Comparison of ENCODE assay signal across 9 mouse cellular contexts in the genomic region with DNA sequence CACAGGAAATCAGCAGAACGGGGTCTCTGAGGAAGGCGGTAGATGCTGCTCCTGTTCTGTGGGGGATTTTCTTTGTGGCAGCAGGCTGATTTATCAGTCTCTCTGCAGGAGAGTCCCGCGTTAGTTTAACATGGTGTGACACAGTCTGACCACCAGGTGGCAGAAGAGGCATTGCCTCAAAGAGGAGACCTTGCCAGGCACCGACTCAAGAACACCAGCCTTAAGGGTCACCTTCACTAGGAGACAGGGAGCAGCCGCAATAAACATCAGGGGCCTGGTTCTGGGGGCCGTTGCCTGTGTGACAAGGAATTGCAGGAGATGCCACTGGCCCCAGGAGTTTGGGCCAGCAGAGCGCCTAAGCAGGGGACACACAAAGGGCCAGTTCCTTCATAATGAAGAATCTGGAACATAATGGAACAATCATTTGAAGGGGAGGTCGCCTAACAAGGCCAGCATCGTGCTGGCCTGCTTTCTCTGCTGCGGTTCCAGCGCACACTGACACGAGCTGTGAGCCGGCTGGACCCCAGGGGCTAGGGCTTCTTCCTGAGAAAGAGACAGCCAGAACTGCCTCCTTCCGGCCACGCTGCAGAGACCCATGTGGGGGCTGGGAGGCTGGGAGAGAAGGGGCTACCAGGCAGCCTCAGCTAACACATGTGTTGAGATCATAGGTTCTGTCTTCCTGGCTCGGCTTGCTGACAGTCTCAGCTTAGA. TPM values are rescaled to one million over a fixed set of nuclear protein-coding genes. Genes with fewer than 3 reads are reported as not detected.
DNase-seq lines count a peak whose midpoint lies in the region; ATAC-seq lines count a peak whose summit lies in the region.
"Had no signal": no experiment of that assay in that cellular context is flagged by ENCODE, and none has a peak within 500 bp of the region (broad histone marks: within the 10 kb centered on the region; RNA-seq: fewer than 3 reads in every experiment).

No protein-coding gene starts in this region.

- no peaks in the 10 kb centered on the region for H3K36me3 ChIP-seq in heart, embryonic 14.5 days (ENCODE audit: control insufficient read depth, insufficient read depth, low read length)
- no peaks in the 10 kb centered on the region for H3K36me3 ChIP-seq in liver, embryonic 11.5 days (ENCODE audit: control insufficient read depth, insufficient read depth, low read length)
- H3K36me3 ChIP-seq in neural tube, embryonic 11.5 days (ENCODE audit: control insufficient read depth, insufficient read depth, low read length), result no peaks in the 10 kb centered on the region
- no peaks in the 10 kb centered on the region for H3K36me3 ChIP-seq in stomach, embryonic 16.5 days (ENCODE audit: control insufficient read depth, insufficient read depth, low read length)

- H3K9ac ChIP-seq in heart, embryonic 14.5 days (ENCODE audit: low read length), result peak overlapping the region; percentile 63
- no peak overlapping the region for H3K9ac ChIP-seq in liver, embryonic 11.5 days (ENCODE audit: low read depth, low read length)
- peak overlapping the region; percentile 11 for H3K9ac ChIP-seq in neural tube, embryonic 11.5 days (ENCODE audit: low read length)
- peak overlapping the region; percentile 61 for H3K9ac ChIP-seq in stomach, embryonic 16.5 days (ENCODE audit: low read length)

- no peak overlapping the region for H3K4me3 ChIP-seq in heart, embryonic 14.5 days (ENCODE audit: control insufficient read depth in 1 of 2, insufficient read depth in 1 of 2, low read depth in 1 of 2, low read length in 2 of 2)
- no peak overlapping the region for H3K4me3 ChIP-seq in liver, embryonic 11.5 days (ENCODE audit: low read depth, low read length)
- H3K4me3 ChIP-seq in neural tube, embryonic 11.5 days (ENCODE audit: low read depth, low read length), result no peak overlapping the region
- H3K4me3 ChIP-seq in stomach, embryonic 16.5 days (replicated peaks; ENCODE audit: low read length), result no peak overlapping the region
- H3K4me3 ChIP-seq: erythroblast, embryonic 14.5 days had no signal

- peak overlapping the region; percentile 87 to 92 for H3K27ac ChIP-seq in heart, embryonic 14.5 days (replicated peaks in 1 of 2; ENCODE audit: control insufficient read depth in 1 of 2, insufficient read depth in 1 of 2, low read depth in 2 of 2, low read length in 2 of 2)
- peak overlapping the region; percentile 54 for H3K27ac ChIP-seq in liver, embryonic 11.5 days (ENCODE audit: low read depth, low read length)
- no peak overlapping the region for H3K27ac ChIP-seq in neural tube, embryonic 11.5 days (ENCODE audit: low read depth, low read length)
- peak overlapping the region; percentile 89 for H3K27ac ChIP-seq in stomach, embryonic 16.5 days (ENCODE audit: low read length)

- H3K4me1 ChIP-seq in heart, embryonic 14.5 days (ENCODE audit: control insufficient read depth in 2 of 2, insufficient read depth in 2 of 2, low read length in 2 of 2), result peaks cover 10 to 11% of the 10 kb centered on the region in 2 experiments
- peaks cover 6% of the 10 kb centered on the region; the same call in 1 of the 2 replicates for H3K4me1 ChIP-seq in liver, embryonic 11.5 days (replicated peaks; ENCODE audit: control insufficient read depth, insufficient read depth, low read length)
- 0 out of 2 replicates have a peak, but pooled peaks cover 2% of the 10 kb centered on the region for H3K4me1 ChIP-seq in neural tube, embryonic 11.5 days (ENCODE audit: control insufficient read depth, insufficient read depth, low read length)
- peaks cover 11% of the 10 kb centered on the region for H3K4me1 ChIP-seq in stomach, embryonic 16.5 days (ENCODE audit: control insufficient read depth, insufficient read depth, low read length)

- peak; percentile 92 for DNase-seq in CD4-positive, CD25-positive, alpha-beta regulatory T cell, adult 2 months (ENCODE audit: low read depth, low spot score)
- DNase-seq in brain, embryonic 18.5 days (ENCODE audit: low read depth, low spot score), result peak; percentile 81
- peak; percentile 61 for DNase-seq in fibroblast of lung, adult 2 months (ENCODE audit: low read depth)
- DNase-seq in kidney, postnatal 10 days, result peak; percentile 91
- peak; percentile 74 for DNase-seq in liver, embryonic 11.5 days (ENCODE audit: low spot score)
- peak; percentile 82 for DNase-seq in neural tube, embryonic 11.5 days (ENCODE audit: low spot score)

- WGBS in heart, embryonic 14.5 days, result 11% methylated on average over 17 of the region's 17 CpGs
- WGBS in liver, embryonic 11.5 days, result 19% methylated on average over 17 of the region's 17 CpGs
- WGBS in neural tube, embryonic 11.5 days, result 18% methylated on average over 17 of the region's 17 CpGs
- WGBS in stomach, embryonic 16.5 days, result 11% methylated on average over 17 of the region's 17 CpGs

- H3K27me3 ChIP-seq in heart, embryonic 14.5 days (ENCODE audit: control insufficient read depth, insufficient read depth, low read length), result 0 out of 2 replicates have a peak, but pooled peaks cover 3% of the 10 kb centered on the region
- no peaks in the 10 kb centered on the region for H3K27me3 ChIP-seq in liver, embryonic 11.5 days (replicated peaks; ENCODE audit: control insufficient read depth, insufficient read depth, low read length)
- no peaks in the 10 kb centered on the region for H3K27me3 ChIP-seq in neural tube, embryonic 11.5 days (ENCODE audit: control insufficient read depth, insufficient read depth, low read length)
- no peaks in the 10 kb centered on the region for H3K27me3 ChIP-seq in stomach, embryonic 16.5 days (ENCODE audit: control insufficient read depth, insufficient read depth, low read length)

- ATAC-seq in heart, embryonic 14.5 days (ENCODE audit: insufficient number of reproducible peaks, insufficient read depth, low FRiP score, low read depth), result no peak; the same call in 1 of the 2 replicates
- 0 out of 2 replicates have a peak, but pooled peaks have one; percentile 20 for ATAC-seq in liver, embryonic 11.5 days (replicated peaks; ENCODE audit: low FRiP score)
- peak; percentile 81 for ATAC-seq in neural tube, embryonic 11.5 days (ENCODE audit: insufficient read depth, low FRiP score, low TSS enrichment)
- peak; percentile 73 for ATAC-seq in stomach, embryonic 16.5 days (ENCODE audit: insufficient read depth, low FRiP score)

- H3K9me3 ChIP-seq in heart, embryonic 14.5 days (ENCODE audit: control insufficient read depth, low read length), result no peaks in the 10 kb centered on the region
- H3K9me3 ChIP-seq in liver, embryonic 11.5 days (ENCODE audit: control insufficient read depth, low read length), result no peaks in the 10 kb centered on the region
- no peaks in the 10 kb centered on the region for H3K9me3 ChIP-seq in neural tube, embryonic 11.5 days (ENCODE audit: control insufficient read depth, low read length)
- H3K9me3 ChIP-seq in stomach, embryonic 16.5 days (replicated peaks; ENCODE audit: control insufficient read depth, low read length), result no peaks in the 10 kb centered on the region

- H3K4me2 ChIP-seq in heart, embryonic 14.5 days (ENCODE audit: low read length), result peak overlapping the region; percentile 34
- peak overlapping the region; percentile 19; the same call in 1 of the 2 replicates for H3K4me2 ChIP-seq in liver, embryonic 11.5 days
- no peak overlapping the region for H3K4me2 ChIP-seq in neural tube, embryonic 11.5 days (ENCODE audit: low read depth)
- H3K4me2 ChIP-seq in stomach, embryonic 16.5 days (ENCODE audit: low read depth, low read length), result peak overlapping the region; percentile 34

RNA-seq across cellular contexts. Expression of a gene that starts 8.1 kb away (rescaled TPM):
- not detected in 2 replicates for polyA plus RNA-seq in heart, embryonic 14.5 days (2014; fragmentation: Nextera tagmentation; extraction: Ambion mirVana)
- polyA plus RNA-seq in liver, embryonic 11.5 days (2014; fragmentation: Nextera tagmentation; extraction: Ambion mirVana), result not detected in 2 replicates
- polyA plus RNA-seq in neural tube, embryonic 11.5 days (2014; fragmentation: Nextera tagmentation; extraction: Ambion mirVana), result not detected in 2 replicates
- 0.13 and 0.62 TPM in 2 replicates for polyA plus RNA-seq in stomach, embryonic 16.5 days (2015; fragmentation: Nextera tagmentation; extraction: Ambion mirVana)
- polyA plus RNA-seq: erythroblast, embryonic 14.5 days had no signal

RNA-seq across cellular contexts. Expression of a gene that starts 27.0 kb away (rescaled TPM):
- 96.5 and 112 TPM in 2 replicates for polyA plus RNA-seq in heart, embryonic 14.5 days (2014; fragmentation: Nextera tagmentation; extraction: Ambion mirVana)
- 188 and 210 TPM in 2 replicates for polyA plus RNA-seq in liver, embryonic 11.5 days (2014; fragmentation: Nextera tagmentation; extraction: Ambion mirVana)
- 196 and 205 TPM in 2 replicates for polyA plus RNA-seq in neural tube, embryonic 11.5 days (2014; fragmentation: Nextera tagmentation; extraction: Ambion mirVana)
- 236 and 261 TPM in 2 replicates for polyA plus RNA-seq in stomach, embryonic 16.5 days (2015; fragmentation: Nextera tagmentation; extraction: Ambion mirVana)

RNA-seq across cellular contexts. Expression of a gene that starts 48.6 kb away (rescaled TPM):
- polyA plus RNA-seq in heart, embryonic 14.5 days (2014; fragmentation: Nextera tagmentation; extraction: Ambion mirVana), result 0.96 and 1.0 TPM in 2 replicates
- polyA plus RNA-seq in liver, embryonic 11.5 days (2014; fragmentation: Nextera tagmentation; extraction: Ambion mirVana), result 7.3 and 8.3 TPM in 2 replicates
- polyA plus RNA-seq in neural tube, embryonic 11.5 days (2014; fragmentation: Nextera tagmentation; extraction: Ambion mirVana), result 1.3 and 2.4 TPM in 2 replicates
- polyA plus RNA-seq in stomach, embryonic 16.5 days (2015; fragmentation: Nextera tagmentation; extraction: Ambion mirVana), result 25.0 and 25.6 TPM in 2 replicates
